Mouse (Mus musculus) heart, postnatal 0 days (tissue): ENCODE results near the gene Otp.

ENCODE experiments used
- CTCF ChIP-seq: IDR thresholded peaks from 2 replicates; pipeline ENCODE4 v1.5.1; 2016; ENCODE audit warnings: antibody characterized with exemption, control low read depth, low read depth
- EP300 ChIP-seq: IDR thresholded peaks from 2 replicates; pipeline ENCODE4 v1.6.1; 2016; ENCODE audit warnings: antibody characterized with exemption, low read depth

DNA sequence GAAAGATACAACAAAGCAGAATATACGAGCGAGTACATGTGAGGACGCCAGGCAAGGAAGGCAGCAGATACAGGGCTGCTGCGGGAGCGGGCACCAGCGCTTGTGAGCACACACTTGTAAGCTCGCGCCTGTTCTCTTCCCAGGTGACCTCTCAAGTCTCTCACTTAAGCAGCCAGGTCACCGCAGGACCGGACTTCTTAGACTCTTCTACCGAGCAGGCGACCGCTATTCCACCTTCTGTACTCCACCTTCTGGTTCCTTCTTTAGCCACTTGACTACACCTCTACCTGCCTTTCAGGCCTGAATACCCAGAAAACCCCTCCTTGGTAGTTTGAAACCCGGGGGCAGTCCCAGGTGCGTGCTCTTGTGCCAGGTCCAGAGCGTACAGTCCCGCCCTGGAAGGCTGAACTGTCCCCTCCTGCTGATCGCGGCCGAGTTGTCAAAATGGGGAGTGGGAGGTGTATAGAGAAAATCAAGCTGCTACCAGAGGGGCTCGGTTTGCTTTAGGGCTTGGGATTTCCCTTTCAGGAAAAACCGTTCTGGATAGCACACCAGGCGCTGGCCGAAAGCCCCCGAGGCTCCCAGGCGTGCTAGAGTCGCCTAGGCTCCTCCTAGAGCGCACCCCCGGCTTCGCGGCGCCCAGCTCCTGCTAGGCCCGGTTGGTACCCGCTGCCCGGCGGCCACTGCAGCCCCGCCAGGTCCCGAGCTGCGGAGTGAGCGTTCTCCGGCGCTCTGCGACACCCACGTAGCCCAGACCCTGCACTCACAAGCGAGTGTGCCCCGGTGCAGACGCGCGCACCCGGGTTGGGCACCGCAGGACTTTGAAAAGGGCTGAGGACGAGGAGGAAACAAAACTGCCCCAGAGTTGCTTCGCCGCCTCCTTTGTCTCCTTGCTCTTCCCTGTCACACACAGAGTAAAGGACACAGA lies 2.0 kb upstream of the Otp start:
- TF ChIP-seq CTCF = no peak
- no peak for TF ChIP-seq EP300
